Mouse (Mus musculus) MEL (cell line): Measurements from ENCODE around the gene Btaf1. TPM values are rescaled to one million over a fixed set of nuclear protein-coding genes. Genes with fewer than 3 reads are reported as not detected.
A peak's percentile ranks its signal among the peaks of the same experiment; 100 is the strongest.

Source experiments
- DNase-seq: peaks from one replicate; pipeline ENCODE4 v3.0.0; 2011; ENCODE audit warnings: low read depth, low spot score
- H3K27ac ChIP-seq: 2 replicates; pipeline ENCODE4 v1.5.1; 2012; ENCODE audit warnings: low read depth, mild to moderate bottlenecking, control low read depth, low read length, moderate library complexity; ENCODE audit not compliant: control insufficient read depth
- H3K27me3 ChIP-seq, 2 experiments: fragments of 150-350 bp in 1 of 2; sonication (generic) in 1 of 2; 2 replicates each; pipeline ENCODE4 v1.6.1; 2012; ENCODE audit warnings: low read length in 2 of 2, mild to moderate bottlenecking in 2 of 2, improper control_type of control experiment in 1 of 2, moderate library complexity in 1 of 2; ENCODE audit not compliant: insufficient read depth in 2 of 2, control insufficient read depth in 1 of 2
- H3K36me3 ChIP-seq, 2 experiments: 2 replicates each; pipeline ENCODE4 v1.6.1; 2012 to 2014; ENCODE audit warnings: low read length in 2 of 2, improper control_type of control experiment in 1 of 2, inconsistent platforms in 1 of 2, mild to moderate bottlenecking in 1 of 2; ENCODE audit not compliant: insufficient read depth in 2 of 2, control insufficient read depth in 1 of 2
- H3K4me1 ChIP-seq, 2 experiments: fragments of 150-350 bp in 1 of 2; sonication (generic) in 1 of 2; 2 replicates each; pipeline ENCODE4 v1.6.1; 2012; ENCODE audit warnings: low read length in 2 of 2, improper control_type of control experiment in 1 of 2, mild to moderate bottlenecking in 1 of 2; ENCODE audit not compliant: insufficient read depth in 2 of 2, control insufficient read depth in 1 of 2
- H3K4me3 ChIP-seq, 2 experiments: fragments of 150-350 bp in 1 of 2; sonication (generic) in 1 of 2; 2 replicates each; pipeline ENCODE4 v1.5.1; 2012; ENCODE audit warnings: low read depth in 2 of 2, low read length in 2 of 2, mild to moderate bottlenecking in 2 of 2, moderate library complexity in 2 of 2, control low read depth in 1 of 2, improper control_type of control experiment in 1 of 2; ENCODE audit not compliant: control insufficient read depth in 1 of 2, insufficient read depth in 1 of 2
- H3K79me2 ChIP-seq: 2 replicates; pipeline ENCODE4 v1.6.1; 2012; ENCODE audit warnings: mild to moderate bottlenecking, low read length, moderate library complexity; ENCODE audit not compliant: control insufficient read depth, poor library complexity, insufficient read depth
- H3K9ac ChIP-seq: 2 replicates; pipeline ENCODE4 v1.6.1; 2012; ENCODE audit warnings: low read depth, mild to moderate bottlenecking, control low read depth, low read length, moderate library complexity; ENCODE audit not compliant: control insufficient read depth, poor library complexity, severe bottlenecking
- H3K9me3 ChIP-seq: fragments of 150-350 bp; sonication (generic); replicated peaks from 2 replicates; pipeline ENCODE4 v1.6.1; 2012; ENCODE audit warnings: mild to moderate bottlenecking, low read length, improper control_type of control experiment, moderate library complexity; ENCODE audit not compliant: insufficient read depth
- CHD1 ChIP-seq: IDR thresholded peaks from 2 replicates; pipeline ENCODE4 v1.6.1; 2012; ENCODE audit warnings: low read depth, mild to moderate bottlenecking, inconsistent platforms, low read length, improper control_type of control experiment
- CHD2 ChIP-seq: IDR thresholded peaks from 2 replicates; pipeline ENCODE4 v1.6.1; 2011; ENCODE audit warnings: low read length, improper control_type of control experiment
- CTCF ChIP-seq, 3 experiments: IDR thresholded peaks in 2 of 3; conservative IDR thresholded peaks in 1 of 3; 2 replicates each; pipeline ENCODE4 v1.5.1; 2011 to 2012; ENCODE audit warnings: low read length in 3 of 3, low read depth in 2 of 3, mild to moderate bottlenecking in 2 of 3, improper control_type of control experiment in 1 of 3, inconsistent platforms in 1 of 3, mixed read lengths in 1 of 3, moderate library complexity in 1 of 3; ENCODE audit not compliant: control insufficient read depth in 1 of 3, insufficient read depth in 1 of 3, poor library complexity in 1 of 3, severe bottlenecking in 1 of 3
- ELF1 ChIP-seq: IDR thresholded peaks from 2 replicates; pipeline ENCODE4 v1.6.1; 2014; ENCODE audit warnings: low read depth, mild to moderate bottlenecking, inconsistent platforms, low read length, improper control_type of control experiment, moderate library complexity
- ETS1 ChIP-seq: IDR thresholded peaks from 2 replicates; pipeline ENCODE4 v1.6.1; 2012; ENCODE audit warnings: low read depth, mild to moderate bottlenecking, inconsistent platforms, low read length, improper control_type of control experiment, moderate library complexity
- GABPA ChIP-seq: IDR thresholded peaks from 2 replicates; pipeline ENCODE4 v1.6.1; 2012; ENCODE audit warnings: low read depth, mild to moderate bottlenecking, inconsistent platforms, low read length, improper control_type of control experiment, moderate library complexity
- GATA1 ChIP-seq: IDR thresholded peaks from 2 replicates; pipeline ENCODE4 v1.6.1; 2011; ENCODE audit warnings: low read depth, low read length, improper control_type of control experiment
- KAT2A ChIP-seq: conservative IDR thresholded peaks from 2 replicates; pipeline ENCODE4 v1.6.1; 2012; ENCODE audit warnings: low read depth, low read length, improper control_type of control experiment, inconsistent platforms
- MAFK ChIP-seq: IDR thresholded peaks from 2 replicates; pipeline ENCODE4 v1.6.1; 2011; ENCODE audit warnings: low read depth, mild to moderate bottlenecking, low read length, improper control_type of control experiment, borderline replicate concordance
- MAZ ChIP-seq: IDR thresholded peaks from 2 replicates; pipeline ENCODE4 v1.6.1; 2012; ENCODE audit warnings: low read depth, mild to moderate bottlenecking, inconsistent platforms, low read length, improper control_type of control experiment
- MEF2A ChIP-seq: IDR thresholded peaks from 2 replicates; pipeline ENCODE4 v1.6.1; 2014; ENCODE audit warnings: low read depth, mild to moderate bottlenecking, inconsistent platforms, low read length, improper control_type of control experiment; ENCODE audit not compliant: poor library complexity, insufficient replicate concordance, severe bottlenecking; ENCODE audit errors: extremely low read depth
- NRF1 ChIP-seq: IDR thresholded peaks from 2 replicates; pipeline ENCODE4 v1.6.1; 2014; ENCODE audit warnings: low read depth, mild to moderate bottlenecking, inconsistent platforms, low read length, improper control_type of control experiment, moderate library complexity; ENCODE audit not compliant: poor library complexity, insufficient read depth, severe bottlenecking
- POLR2AphosphoS2 ChIP-seq: IDR thresholded peaks from 2 replicates; pipeline ENCODE4 v1.6.1; 2011; ENCODE audit warnings: low read length, improper control_type of control experiment
- POLR2AphosphoS5 ChIP-seq: IDR thresholded peaks from 2 replicates; pipeline ENCODE4 v1.6.1; 2012; ENCODE audit warnings: low read depth, borderline replicate concordance, mild to moderate bottlenecking, inconsistent platforms, low read length, moderate library complexity, mixed read lengths
- RAD21 ChIP-seq: IDR thresholded peaks from 2 replicates; pipeline ENCODE4 v1.6.1; 2011; ENCODE audit warnings: mild to moderate bottlenecking, low read depth, low read length, improper control_type of control experiment
- SIN3A ChIP-seq: IDR thresholded peaks from 2 replicates; pipeline ENCODE4 v1.6.1; 2012; ENCODE audit warnings: low read length, improper control_type of control experiment, inconsistent platforms
- SMC3 ChIP-seq: IDR thresholded peaks from 2 replicates; pipeline ENCODE4 v1.6.1; 2011; ENCODE audit warnings: low read depth, low read length, improper control_type of control experiment
- TAL1 ChIP-seq: IDR thresholded peaks from 2 replicates; pipeline ENCODE4 v1.6.1; 2012; ENCODE audit warnings: mild to moderate bottlenecking, inconsistent platforms, low read length, moderate library complexity, mixed read lengths
- USF1 ChIP-seq: IDR thresholded peaks from 2 replicates; pipeline ENCODE4 v1.6.1; 2014; ENCODE audit warnings: low read depth, mild to moderate bottlenecking, inconsistent platforms, low read length, improper control_type of control experiment, moderate library complexity
- USF2 ChIP-seq, 2 experiments: IDR thresholded peaks; 2 replicates each; pipeline ENCODE4 v1.6.1; 2011 to 2012; ENCODE audit warnings: improper control_type of control experiment in 2 of 2, low read length in 2 of 2, borderline replicate concordance in 1 of 2, inconsistent platforms in 1 of 2, low read depth in 1 of 2, mild to moderate bottlenecking in 1 of 2; ENCODE audit not compliant: insufficient read depth in 1 of 2
- ZC3H11A ChIP-seq: IDR thresholded peaks from 2 replicates; pipeline ENCODE4 v1.6.1; 2012; ENCODE audit warnings: low read depth, mild to moderate bottlenecking, inconsistent platforms, low read length, improper control_type of control experiment
- ZMIZ1 ChIP-seq: IDR thresholded peaks from 2 replicates; pipeline ENCODE4 v1.6.1; 2012; ENCODE audit warnings: low read depth, mild to moderate bottlenecking, inconsistent platforms, low read length, improper control_type of control experiment, moderate library complexity
- polyA plus RNA-seq, 2 experiments: library from polyadenylated mRNA; stranded (reverse) in 1 of 2; unstranded in 1 of 2; fragments of >175 nt in 1 of 2; fragments of >200 nt in 1 of 2; gene quantifications; 2 replicates each; pipeline versions ENCODE4 v1.2.1 to v1.2.4; 2012; ENCODE audit warnings: low replicate concordance in 2 of 2, low read depth in 1 of 2; ENCODE audit not compliant: insufficient read length in 2 of 2, insufficient read depth in 1 of 2, missing spikeins in 1 of 2
- total RNA-seq: library from RNA; depleted of rRNA; stranded (reverse); fragments of 300-350 nt; gene quantifications from 2 replicates; pipeline ENCODE4 v1.2.3, GENCODE M21; 2012

Gene Btaf1
- total and polyA plus RNA-seq, 3 experiments: 40.1 to 69.5 (median 46.1) TPM

DNA sequence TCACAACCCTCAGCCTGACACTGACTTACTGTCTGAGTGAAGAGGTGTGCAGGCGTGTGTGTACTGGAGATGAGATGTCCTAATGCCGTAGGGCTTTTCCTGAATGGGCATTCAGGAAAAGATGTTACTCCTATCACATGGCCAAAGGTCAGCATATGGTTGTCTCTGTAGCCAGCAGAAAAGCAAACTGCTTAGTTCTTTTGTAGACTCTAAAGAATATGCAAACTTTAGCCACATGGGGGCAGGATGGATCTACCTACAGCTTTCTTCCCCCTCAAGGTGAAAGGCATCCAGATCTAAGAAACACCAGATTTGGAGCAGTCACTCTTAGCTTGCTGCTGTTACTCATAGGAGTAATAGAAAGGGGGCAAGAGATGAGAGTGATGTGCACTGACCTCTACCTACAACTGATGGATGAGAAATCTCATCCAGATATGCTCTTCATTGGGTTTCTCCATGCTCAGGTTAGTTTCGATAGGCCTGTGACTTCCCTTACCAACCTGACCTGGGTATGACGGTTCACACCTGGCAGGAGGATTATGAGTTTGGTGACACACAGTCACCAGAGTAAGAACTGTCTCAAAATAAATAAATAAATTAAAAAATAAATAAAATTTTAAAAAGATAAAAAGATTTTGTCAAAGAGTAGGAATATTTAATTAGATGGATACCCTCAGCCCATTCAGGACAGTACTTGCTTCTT lies 124.9 kb downstream of the Btaf1 start:
- H3K9ac ChIP-seq: no peak overlapping the region
- H3K27me3 ChIP-seq: no peaks in the 10 kb centered on the region
- H3K36me3 ChIP-seq: no peaks in the 10 kb centered on the region
- DNase-seq: peak; percentile 71
- no peak overlapping the region for H3K27ac ChIP-seq
- H3K4me1 ChIP-seq: no peaks in the 10 kb centered on the region
- H3K4me3 ChIP-seq: no peak overlapping the region
- no peaks in the 10 kb centered on the region for H3K79me2 ChIP-seq
- TF ChIP-seq MAFK: no peak
- TF ChIP-seq ZMIZ1: no peak
- peak; percentile 35 to 94 (median 60) for TF ChIP-seq CTCF (IDR thresholded peaks at IDR 0.05 in 2 of 3, conservative IDR thresholded peaks at IDR 0.05 in 1 of 3; ENCODE audit: control insufficient read depth in 1 of 3, insufficient read depth in 1 of 3, low read depth in 2 of 3, low read length in 3 of 3, poor library complexity in 1 of 3, severe bottlenecking in 1 of 3)
- TF ChIP-seq RAD21: peak; percentile 98
- peak; percentile 93 for TF ChIP-seq ZC3H11A
- TF ChIP-seq SMC3: peak; percentile 97
- no peak for TF ChIP-seq USF1
- TF ChIP-seq KAT2A: no peak
- TF ChIP-seq, all 39 proteins: peak for 4
- H3K9me3 ChIP-seq: no peaks in the 10 kb centered on the region

DNA sequence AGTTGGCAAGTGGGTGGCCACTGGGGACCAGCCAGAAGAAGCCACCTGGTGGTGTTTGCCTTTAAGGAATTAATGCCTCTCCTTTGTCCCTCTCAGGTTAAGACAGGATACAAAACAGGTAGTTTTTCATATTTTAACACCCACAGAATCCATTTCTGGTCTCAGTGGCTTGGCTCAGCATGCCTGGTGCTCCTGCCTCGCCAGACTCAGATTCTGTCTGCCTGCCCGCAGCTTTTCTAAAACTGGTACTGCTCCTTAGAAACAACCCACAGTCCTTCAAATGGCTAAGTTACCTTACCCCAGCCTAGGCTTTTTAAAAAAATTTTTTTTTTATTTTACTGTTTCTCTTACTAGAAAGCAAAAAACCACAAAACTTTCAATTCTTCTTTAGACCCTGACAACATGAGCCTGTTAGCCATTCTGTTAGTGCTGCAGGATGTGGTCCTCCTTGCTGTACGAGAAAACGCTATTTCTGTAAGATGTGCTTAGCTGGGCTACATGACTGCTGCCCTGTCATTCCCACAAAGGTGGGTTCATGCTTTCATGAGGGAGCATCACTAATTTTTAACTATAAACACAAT lies 130.2 kb downstream of the Btaf1 start:
- no peak overlapping the region for H3K27ac ChIP-seq
- no peaks in the 10 kb centered on the region for H3K9me3 ChIP-seq
- no peak for DNase-seq
- no peaks in the 10 kb centered on the region for H3K27me3 ChIP-seq
- H3K79me2 ChIP-seq: no peaks in the 10 kb centered on the region
- H3K4me3 ChIP-seq: no peak overlapping the region
- TF ChIP-seq MAZ (no peak), SIN3A (no peak), MEF2A (no peak), POLR2AphosphoS2 (no peak), KAT2A (no peak), ZC3H11A (no peak), CTCF (IDR thresholded peaks at IDR 0.05 in 2 of 3, conservative IDR thresholded peaks at IDR 0.05 in 1 of 3; ENCODE audit: control insufficient read depth in 1 of 3, insufficient read depth in 1 of 3, low read depth in 2 of 3, low read length in 3 of 3, poor library complexity in 1 of 3, severe bottlenecking in 1 of 3) (no peak), USF1 (no peak), USF2 (IDR thresholded peaks at IDR 0.05; ENCODE audit: borderline replicate concordance in 1 of 2, insufficient read depth in 1 of 2, low read depth in 1 of 2, low read length in 2 of 2) (no peak), CHD1 (no peak), POLR2AphosphoS5 (no peak), CHD2 (no peak), ETS1 (no peak), GABPA (no peak), ELF1 (no peak), NRF1 (no peak), TAL1 (no peak), GATA1 (no peak)
- no peaks in the 10 kb centered on the region for H3K4me1 ChIP-seq
- no peaks in the 10 kb centered on the region for H3K36me3 ChIP-seq
- no peak overlapping the region for H3K9ac ChIP-seq
